Mouse (Mus musculus) myocyte (in vitro differentiated cells): Measurements from ENCODE around the gene Aim2. TPM values are rescaled to one million over a fixed set of nuclear protein-coding genes. Genes with fewer than 3 reads are reported as not detected.

Experiments
- H3K27me3 ChIP-seq: one replicate; pipeline ENCODE4 v1.6.1; 2011; ENCODE audit not compliant: control insufficient read depth, insufficient read depth, insufficient read length
- H3K36me3 ChIP-seq: one replicate; pipeline ENCODE4 v1.6.1; 2011; ENCODE audit not compliant: control insufficient read depth, insufficient read depth
- H3K4me2 ChIP-seq: one replicate; pipeline ENCODE4 v1.6.1; 2011; ENCODE audit warnings: low read depth, control low read depth
- H3K4me3 ChIP-seq: one replicate; pipeline ENCODE4 v1.5.1; 2011; ENCODE audit warnings: mild to moderate bottlenecking, control low read depth, moderate library complexity
- H3K79me2 ChIP-seq: one replicate; pipeline ENCODE4 v1.6.1; 2011; ENCODE audit not compliant: control insufficient read depth, insufficient read depth
- H3ac ChIP-seq: one replicate; pipeline ENCODE4 v1.6.1; 2011; ENCODE audit not compliant: control insufficient read depth, insufficient read length
- CEBPB ChIP-seq: IDR thresholded peaks from 2 replicates; pipeline ENCODE4 v1.6.1; 2011; ENCODE audit warnings: mild to moderate bottlenecking, moderate library complexity; ENCODE audit not compliant: poor library complexity, insufficient read depth, severe bottlenecking
- E2F4 ChIP-seq: IDR thresholded peaks from one replicate; pipeline ENCODE4 v1.6.1; 2011; ENCODE audit warnings: mild to moderate bottlenecking, control low read depth, moderate library complexity; ENCODE audit not compliant: insufficient read depth
- MAX ChIP-seq: IDR thresholded peaks from one replicate; pipeline ENCODE4 v1.6.1; 2011; ENCODE audit warnings: low read depth, mild to moderate bottlenecking, control low read depth
- MYOD1 ChIP-seq, 3 experiments: IDR thresholded peaks; one replicate each; pipeline ENCODE4 v1.6.1; 2011; ENCODE audit warnings: control low read depth in 2 of 3, low read depth in 2 of 3, mild to moderate bottlenecking in 2 of 3, moderate library complexity in 1 of 3; ENCODE audit not compliant: insufficient read length in 2 of 3, control insufficient read depth in 1 of 3
- MYOG ChIP-seq, 3 experiments: IDR thresholded peaks; one replicate each; pipeline ENCODE4 v1.6.1; 2011; ENCODE audit warnings: control low read depth in 2 of 3, low read depth in 2 of 3, mild to moderate bottlenecking in 2 of 3; ENCODE audit not compliant: insufficient read length in 2 of 3, control insufficient read depth in 1 of 3, insufficient read depth in 1 of 3
- POLR2A ChIP-seq: IDR thresholded peaks from one replicate; pipeline ENCODE4 v1.6.1; 2011; ENCODE audit warnings: low read depth, mild to moderate bottlenecking, control low read depth, moderate library complexity; ENCODE audit not compliant: insufficient read length
- POLR2AphosphoS2 ChIP-seq: IDR thresholded peaks from one replicate; pipeline ENCODE4 v1.6.1; 2011; ENCODE audit warnings: low read depth, control low read depth; ENCODE audit not compliant: insufficient read length
- REST ChIP-seq: IDR thresholded peaks from one replicate; pipeline ENCODE4 v1.6.1; 2011; ENCODE audit warnings: mild to moderate bottlenecking, control low read depth, moderate library complexity; ENCODE audit not compliant: insufficient read depth, insufficient read length
- SRF ChIP-seq: IDR thresholded peaks from one replicate; pipeline ENCODE4 v1.6.1; 2011; ENCODE audit warnings: low read depth; ENCODE audit not compliant: control insufficient read depth, insufficient read length
- TCF12 ChIP-seq: IDR thresholded peaks from one replicate; pipeline ENCODE4 v1.6.1; 2011; ENCODE audit warnings: mild to moderate bottlenecking, control low read depth; ENCODE audit not compliant: poor library complexity, insufficient read depth, severe bottlenecking
- TCF3 ChIP-seq: IDR thresholded peaks from one replicate; pipeline ENCODE4 v1.6.1; 2011; ENCODE audit warnings: low read depth, control low read depth; ENCODE audit not compliant: insufficient read length
- USF1 ChIP-seq: IDR thresholded peaks from one replicate; pipeline ENCODE4 v1.6.1; 2011; ENCODE audit warnings: low read depth, mild to moderate bottlenecking, control low read depth, moderate library complexity
- polyA plus RNA-seq: library from polyadenylated mRNA; unstranded; fragments of >200 nt; fragmentation: generic; extraction: Trizol; gene quantifications from one replicate; pipeline ENCODE4 v1.2.1, GENCODE M21; 2012; ENCODE audit warnings: missing spikeins

Gene Aim2
- polyA plus RNA-seq, 1 experiment = 5.7 TPM

DNA sequence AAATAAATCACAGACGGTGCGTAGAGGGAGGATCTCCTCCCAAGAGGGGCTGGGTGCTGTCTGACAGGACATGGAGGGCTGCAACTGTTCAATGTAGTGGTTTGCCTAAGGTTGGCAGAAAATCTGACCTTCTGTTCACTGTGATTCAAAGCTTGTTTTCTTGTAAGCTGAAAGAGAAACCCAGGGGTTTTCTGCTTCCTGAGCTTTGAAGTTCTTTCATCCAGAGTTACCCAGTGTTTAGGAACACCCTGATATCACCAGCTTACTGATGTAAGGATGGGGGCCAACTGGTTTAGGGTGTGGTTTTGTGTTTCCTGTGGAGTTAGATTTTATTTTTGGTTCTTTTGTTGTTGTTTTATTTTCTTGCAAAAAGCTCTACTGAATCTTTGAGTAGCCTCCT lies 81.7 kb downstream of the Aim2 start:
- Histone ChIP-seq H3K4me2 (no peak overlapping the region), H3K4me3 (no peak overlapping the region), H3K36me3 (no peaks in the 10 kb centered on the region), H3ac (no peak overlapping the region), H3K27me3 (no peaks in the 10 kb centered on the region), H3K79me2 (peaks cover 6% of the 10 kb centered on the region)
- no peak for TF ChIP-seq USF1
- no peak for TF ChIP-seq MYOG (IDR thresholded peaks at IDR 0.05; ENCODE audit: control insufficient read depth in 1 of 3, insufficient read depth in 1 of 3, insufficient read length in 2 of 3, low read depth in 2 of 3)
- no peak for TF ChIP-seq TCF3
- no peak for TF ChIP-seq POLR2A
- no peak for TF ChIP-seq POLR2AphosphoS2
- no peak for TF ChIP-seq SRF
- TF ChIP-seq E2F4 = no peak
- TF ChIP-seq CEBPB = no peak
- TF ChIP-seq REST = no peak
- no peak for TF ChIP-seq MAX

DNA sequence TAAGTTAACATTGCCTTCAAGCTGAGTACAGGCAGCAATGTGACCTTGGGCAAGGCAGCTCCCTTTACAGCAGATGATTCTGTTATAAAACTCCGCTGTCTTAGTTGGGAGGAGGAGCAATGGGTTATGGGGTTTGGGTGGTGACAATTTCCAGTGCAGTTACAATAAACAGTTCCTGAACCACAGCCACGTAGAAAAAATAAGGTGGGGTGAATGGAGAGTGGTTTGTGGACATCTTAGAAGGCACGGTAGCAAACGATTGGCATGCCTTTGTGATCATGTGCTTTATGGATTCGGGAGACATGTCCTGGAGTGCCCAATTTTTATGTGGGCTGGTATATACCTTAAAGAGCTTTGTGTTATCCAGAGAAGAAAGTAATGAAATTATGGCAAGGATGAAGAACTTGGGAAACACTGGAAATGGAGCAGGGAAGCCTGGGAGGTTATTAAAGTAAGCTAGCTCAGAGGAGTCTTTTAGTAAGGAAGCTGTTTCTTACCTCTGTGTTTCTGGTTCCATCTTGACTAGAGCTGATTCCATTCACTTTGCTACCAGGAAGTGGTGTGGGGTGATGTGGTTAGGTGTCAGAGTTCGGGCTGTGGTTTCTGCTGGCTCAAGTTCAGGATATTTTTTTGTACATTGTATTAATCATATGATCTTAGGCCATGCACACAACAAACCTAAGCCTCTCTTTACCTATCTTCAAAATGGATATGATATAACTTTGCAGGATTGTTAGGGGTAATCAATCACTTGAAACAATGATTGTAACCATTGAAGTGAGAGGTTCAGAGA lies 86.7 kb downstream of the Aim2 start:
- Histone ChIP-seq H3K79me2 (peaks cover 3% of the 10 kb centered on the region), H3K4me3 (no peak overlapping the region), H3K36me3 (no peaks in the 10 kb centered on the region), H3ac (no peak overlapping the region), H3K4me2 (no peak overlapping the region), H3K27me3 (no peaks in the 10 kb centered on the region)
- TF ChIP-seq POLR2A (no peak), MAX (no peak), REST (no peak), E2F4 (no peak), CEBPB (no peak), MYOG (IDR thresholded peaks at IDR 0.05; ENCODE audit: control insufficient read depth in 1 of 3, insufficient read depth in 1 of 3, insufficient read length in 2 of 3, low read depth in 2 of 3) (no peak), TCF3 (no peak), POLR2AphosphoS2 (no peak)

DNA sequence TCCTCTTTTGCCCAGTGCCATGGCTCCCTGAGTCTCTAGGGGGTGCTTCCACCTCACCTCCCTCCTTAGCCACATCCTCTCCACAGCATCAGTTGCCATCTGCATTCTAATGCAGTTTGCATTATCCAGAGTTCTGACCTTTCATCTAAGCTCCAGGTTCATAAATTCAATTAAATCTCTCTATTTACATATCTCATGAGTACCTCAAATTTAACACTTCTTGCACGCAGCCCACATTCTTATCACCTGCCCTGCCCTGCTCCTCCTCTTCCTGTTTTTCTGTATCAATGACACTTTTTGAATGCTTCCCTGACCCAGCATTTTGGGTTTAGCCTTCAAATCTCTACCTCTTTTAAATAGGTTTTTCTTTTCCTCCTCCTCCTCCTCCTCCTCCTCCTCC lies 90.0 kb downstream of the Aim2 start:
- H3K4me3 ChIP-seq = no peak overlapping the region
- H3ac ChIP-seq = no peak overlapping the region
- H3K36me3 ChIP-seq = no peaks in the 10 kb centered on the region
- TF ChIP-seq TCF12 (no peak), TCF3 (no peak), SRF (no peak), E2F4 (no peak), MAX (no peak)
- H3K27me3 ChIP-seq = no peaks in the 10 kb centered on the region
- H3K4me2 ChIP-seq = no peak overlapping the region
- H3K79me2 ChIP-seq = peaks cover 3% of the 10 kb centered on the region

DNA sequence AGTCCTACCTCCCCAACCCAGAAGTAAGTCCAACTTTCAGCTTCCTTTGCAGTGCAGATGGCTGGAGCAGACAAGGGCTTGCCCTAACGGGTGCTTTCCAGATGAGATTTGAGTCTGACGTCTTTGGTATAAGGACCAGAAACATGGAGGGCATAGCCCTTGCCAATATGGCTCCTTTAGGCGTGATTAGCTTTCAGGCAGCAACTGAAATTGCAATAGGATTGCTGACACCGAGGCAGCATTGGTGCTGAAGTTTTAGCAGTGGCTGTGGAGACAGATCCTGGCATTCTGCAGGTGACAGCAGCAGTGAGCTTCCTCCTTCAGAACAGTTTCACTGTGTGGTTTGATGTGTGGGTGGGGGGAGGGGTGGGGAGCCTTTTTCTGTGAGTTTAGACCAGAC lies 90.5 kb downstream of the Aim2 start:
- no peaks in the 10 kb centered on the region for H3K27me3 ChIP-seq
- no peak overlapping the region for H3K4me2 ChIP-seq
- H3K36me3 ChIP-seq = no peaks in the 10 kb centered on the region
- TF ChIP-seq TCF12 (no peak), POLR2AphosphoS2 (no peak), SRF (no peak), TCF3 (no peak), MYOD1 (IDR thresholded peaks at IDR 0.05; ENCODE audit: control insufficient read depth in 1 of 3, insufficient read length in 2 of 3, low read depth in 2 of 3) (no peak), MYOG (IDR thresholded peaks at IDR 0.05; ENCODE audit: control insufficient read depth in 1 of 3, insufficient read depth in 1 of 3, insufficient read length in 2 of 3, low read depth in 2 of 3) (no peak), E2F4 (no peak), REST (no peak), CEBPB (no peak), POLR2A (no peak), USF1 (no peak)
- peaks cover 3% of the 10 kb centered on the region for H3K79me2 ChIP-seq
- H3K4me3 ChIP-seq = no peak overlapping the region
- H3ac ChIP-seq = no peak overlapping the region

DNA sequence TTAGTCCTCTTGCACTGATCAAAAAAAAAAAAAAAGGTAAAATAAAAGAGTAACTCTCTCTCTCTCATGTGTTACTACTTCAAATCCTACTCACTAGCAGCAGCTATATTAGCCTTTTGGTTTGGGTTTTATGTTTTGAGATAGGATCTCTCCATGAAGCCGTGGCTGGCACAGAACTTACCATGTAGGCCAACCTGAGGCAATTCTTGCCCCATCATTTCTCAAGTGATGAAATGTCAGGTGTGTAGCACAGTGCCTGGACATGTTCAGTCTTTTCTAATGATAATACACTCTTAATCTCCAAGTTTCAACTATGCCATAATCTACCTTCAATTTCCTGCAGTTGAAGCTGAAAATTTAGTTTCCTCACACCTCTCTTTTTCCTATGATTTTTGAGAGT lies 92.4 kb downstream of the Aim2 start:
- no peak overlapping the region for H3K4me2 ChIP-seq
- no peak for TF ChIP-seq E2F4
- no peak for TF ChIP-seq MYOD1 (IDR thresholded peaks at IDR 0.05; ENCODE audit: control insufficient read depth in 1 of 3, insufficient read length in 2 of 3, low read depth in 2 of 3)
- no peak for TF ChIP-seq USF1
- no peak for TF ChIP-seq POLR2AphosphoS2
- TF ChIP-seq REST = no peak
- no peak for TF ChIP-seq MYOG (IDR thresholded peaks at IDR 0.05; ENCODE audit: control insufficient read depth in 1 of 3, insufficient read depth in 1 of 3, insufficient read length in 2 of 3, low read depth in 2 of 3)
- TF ChIP-seq MAX = no peak
- no peak for TF ChIP-seq POLR2A
- TF ChIP-seq CEBPB = no peak
- TF ChIP-seq TCF12 = no peak
- no peak for TF ChIP-seq TCF3
- no peak for TF ChIP-seq SRF
- H3K4me3 ChIP-seq = no peak overlapping the region
- H3K27me3 ChIP-seq = no peaks in the 10 kb centered on the region
- no peak overlapping the region for H3ac ChIP-seq
- no peaks in the 10 kb centered on the region for H3K36me3 ChIP-seq
- no peaks in the 10 kb centered on the region for H3K79me2 ChIP-seq
